Mouse (Mus musculus) lung, postnatal 14 days (tissue): ENCODE measurements around the gene Ppp2ca.
"Not testable (repeated sequence)": the region's sequence is repeated elsewhere in the genome, so short reads cannot be mapped to it uniquely, and the experiment has no call there.

Source experiments
- DNase-seq: peaks from one replicate; pipeline ENCODE4 v3.0.0; 2021

Gene Ppp2ca

DNA sequence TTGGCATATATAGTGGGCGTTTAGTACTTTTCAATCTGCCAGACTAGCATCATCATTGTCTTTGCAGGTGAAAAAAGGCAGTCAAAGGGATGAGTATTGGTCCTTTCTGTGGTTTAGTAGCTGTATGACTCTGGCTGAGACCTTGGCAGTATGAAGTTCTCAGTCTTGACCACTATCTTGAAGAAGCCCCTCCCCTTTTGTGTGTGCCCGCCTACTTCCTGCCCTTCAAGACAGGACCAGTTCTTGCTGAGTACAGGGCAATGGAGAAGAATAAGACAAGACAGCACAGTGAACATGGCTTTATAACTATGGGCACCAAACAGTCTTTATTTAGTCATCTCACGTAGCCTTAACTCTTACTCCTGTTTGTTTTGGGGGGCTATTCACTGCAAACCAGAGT lies 1.5 kb upstream of the Ppp2ca start:
- DNase-seq = no peak

DNA sequence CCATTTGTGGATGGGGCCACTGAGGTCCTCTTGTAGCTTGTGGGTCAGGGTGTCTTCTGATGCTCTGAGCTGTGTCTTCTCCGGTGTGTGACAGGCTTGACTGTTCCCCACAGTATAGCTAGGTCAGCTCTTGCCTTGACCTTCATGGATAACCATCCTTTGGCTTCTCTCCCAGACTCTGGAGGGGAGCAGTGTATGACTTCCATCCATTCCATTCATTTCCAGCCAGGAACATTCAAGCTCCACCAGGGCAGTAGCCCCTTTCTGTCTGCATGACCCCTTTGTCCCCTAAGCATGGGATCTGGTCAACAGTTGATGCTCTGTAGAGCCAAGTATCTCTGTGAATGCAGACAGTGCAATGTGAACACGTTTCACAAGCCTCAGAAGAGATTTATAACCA lies 885 bp upstream of the Ppp2ca start:
- no peak for DNase-seq

- peak; percentile 67 for DNase-seq
Observed at GRCm38 (mm10) chr11:52099031-52099761, 715 bp downstream of the Ppp2ca start.

- no peak for DNase-seq
Observed at GRCm38 (mm10) chr11:52099771-52100219, 1.3 kb downstream of the Ppp2ca start.

DNA sequence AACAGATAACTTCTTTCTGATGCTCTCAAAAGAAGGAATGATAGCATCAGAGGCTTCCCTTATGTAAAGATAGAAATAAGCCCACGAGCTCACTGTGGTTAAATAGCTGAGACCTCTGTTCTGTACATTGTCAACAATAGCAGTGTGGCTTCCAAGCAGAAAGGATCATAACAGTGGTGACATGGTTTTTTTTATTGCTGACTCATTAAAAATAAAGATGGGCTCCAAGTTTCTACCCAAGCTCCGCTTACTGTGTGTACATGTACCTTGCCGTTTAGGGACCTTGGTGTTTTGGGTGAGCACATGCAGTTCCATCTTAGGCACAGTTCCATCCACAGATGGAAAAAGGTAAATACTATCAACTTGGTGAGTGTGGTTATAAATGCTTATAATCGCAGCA lies 4.5 kb downstream of the Ppp2ca start:
- DNase-seq = no peak

DNA sequence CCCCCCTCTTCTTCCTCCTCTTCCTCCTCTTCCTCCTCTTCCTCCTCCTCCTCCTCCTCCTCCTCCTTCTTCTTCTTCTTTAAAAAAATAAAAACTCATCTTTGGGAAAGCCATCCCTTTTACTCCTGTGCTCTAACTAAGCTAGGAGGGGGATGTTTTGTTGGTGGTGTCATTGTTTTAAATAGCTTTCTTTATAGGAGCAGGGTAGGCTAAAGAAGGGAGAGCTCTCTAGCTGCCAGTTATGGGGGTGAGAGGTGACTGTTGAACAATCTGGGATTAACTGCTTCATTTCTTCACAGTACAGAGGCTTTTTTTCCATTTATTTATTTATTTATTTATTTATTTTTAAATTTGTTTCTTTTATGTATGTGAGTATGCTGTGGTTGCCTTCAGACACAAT lies 7.0 kb downstream of the Ppp2ca start:
- no peak for DNase-seq

DNA sequence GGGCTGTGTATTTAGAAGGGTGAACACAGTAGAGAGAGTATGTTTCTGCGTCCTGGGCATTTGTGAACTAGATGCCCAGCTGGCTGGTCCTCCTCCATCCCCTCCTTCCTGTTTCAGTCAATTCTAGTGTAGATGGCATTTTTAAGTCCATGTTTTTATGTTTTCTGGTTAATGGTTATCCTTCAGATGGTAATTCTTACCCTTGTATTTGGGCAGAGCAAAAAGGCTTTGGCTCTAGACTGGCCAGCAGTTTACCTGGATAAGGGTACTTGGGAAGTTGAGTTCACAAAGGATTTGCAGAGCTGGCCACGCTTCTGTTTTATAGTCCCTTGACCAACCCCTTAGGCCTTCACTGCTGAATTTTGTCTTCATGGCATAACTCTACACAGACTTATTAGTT lies 7.6 kb downstream of the Ppp2ca start:
- DNase-seq = no peak

GRCm38 (mm10) chr11:52106438-52106837 lies 8.0 kb downstream of the Ppp2ca start:
- no peak for DNase-seq

DNA sequence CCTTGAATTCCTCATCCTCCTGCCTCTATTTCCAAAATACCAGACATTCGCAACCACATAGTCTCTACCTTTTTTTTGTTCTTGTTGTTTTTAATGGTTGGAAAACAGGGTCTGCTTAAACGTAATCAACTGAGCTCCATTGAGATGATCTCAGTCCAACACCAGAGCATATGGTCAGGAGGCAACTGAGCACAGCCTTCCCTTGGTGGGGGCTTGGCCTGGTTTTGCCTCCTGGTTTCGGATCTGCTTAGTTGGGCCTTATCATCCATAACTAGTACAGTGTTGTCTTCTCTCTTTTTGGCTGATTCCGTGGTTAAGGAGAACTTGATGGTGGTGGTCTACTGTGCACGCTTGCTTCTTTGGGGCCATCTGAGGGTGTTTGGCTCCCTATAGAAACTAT lies 10.3 kb downstream of the Ppp2ca start:
- no peak for DNase-seq

DNA sequence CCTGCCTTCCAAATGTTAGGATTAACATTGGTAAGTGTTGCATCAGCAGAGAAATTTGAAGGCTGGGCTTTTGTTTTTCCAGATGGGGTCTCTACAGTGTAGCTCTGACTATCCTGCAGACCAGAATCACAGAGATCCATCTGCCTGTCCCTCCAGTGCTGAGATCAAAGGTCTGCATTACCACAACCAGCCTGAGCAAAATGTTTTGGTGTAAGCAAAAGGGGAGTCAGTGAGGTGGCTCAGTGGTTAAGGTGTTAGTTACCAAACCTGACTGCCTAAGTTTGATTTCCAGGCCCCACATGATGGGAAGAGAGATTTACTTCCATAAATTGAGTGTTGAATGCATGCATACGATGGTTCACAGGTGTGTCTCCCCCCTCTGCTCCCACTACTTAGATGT lies 10.9 kb downstream of the Ppp2ca start:
- no peak for DNase-seq

DNA sequence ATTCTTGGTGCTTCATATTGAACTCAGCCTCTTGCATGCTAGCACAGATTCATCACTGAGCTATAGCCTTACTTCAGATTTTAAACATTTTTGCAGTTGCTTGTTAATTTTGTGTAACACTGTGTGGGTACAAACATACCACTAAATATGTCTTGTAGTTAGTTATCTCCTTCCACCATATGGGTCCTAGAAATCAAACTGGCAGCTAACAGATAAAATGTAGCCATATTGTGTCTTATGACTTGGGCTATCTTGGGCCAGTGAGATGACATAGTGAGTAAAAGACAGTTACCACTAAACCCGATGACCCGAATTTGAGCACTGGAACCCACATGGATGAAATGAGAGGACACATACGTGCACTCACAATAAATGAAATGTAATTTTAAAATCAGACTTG lies 17.0 kb downstream of the Ppp2ca start:
- no peak for DNase-seq

- not testable (repeated sequence) for DNase-seq
Observed at GRCm38 (mm10) chr11:52116117-52116516, 17.6 kb downstream of the Ppp2ca start.

- no peak for DNase-seq
Observed at GRCm38 (mm10) chr11:52117156-52117555, 18.7 kb downstream of the Ppp2ca start.

DNA sequence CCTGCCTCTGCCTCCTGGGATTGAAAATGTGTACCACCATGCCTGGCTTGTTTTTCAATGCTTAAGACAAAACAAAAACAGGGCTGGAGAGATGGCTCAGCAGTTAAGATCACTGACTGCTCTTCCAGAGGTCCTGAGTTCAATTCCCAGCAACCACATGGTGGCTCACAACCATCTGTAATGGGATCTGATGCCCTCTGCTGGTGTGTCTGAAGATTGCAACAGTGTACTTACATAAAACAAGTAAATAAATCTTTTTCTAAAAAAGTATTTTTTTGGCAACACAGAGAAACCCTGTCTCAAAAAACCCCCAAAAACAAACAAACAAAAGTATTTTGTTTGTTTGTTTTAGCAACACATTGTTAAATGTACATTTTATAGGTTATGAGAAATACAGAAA lies 21.9 kb downstream of the Ppp2ca start:
- DNase-seq = not testable (repeated sequence)

GRCm38 (mm10) chr11:52122045-52122444 lies 23.6 kb downstream of the Ppp2ca start:
- DNase-seq = no peak

- DNase-seq = no peak
Observed at GRCm38 (mm10) chr11:52124468-52124867, 26.0 kb downstream of the Ppp2ca start.

- no peak for DNase-seq
Observed at GRCm38 (mm10) chr11:52127169-52127568, 28.7 kb downstream of the Ppp2ca start.

DNA sequence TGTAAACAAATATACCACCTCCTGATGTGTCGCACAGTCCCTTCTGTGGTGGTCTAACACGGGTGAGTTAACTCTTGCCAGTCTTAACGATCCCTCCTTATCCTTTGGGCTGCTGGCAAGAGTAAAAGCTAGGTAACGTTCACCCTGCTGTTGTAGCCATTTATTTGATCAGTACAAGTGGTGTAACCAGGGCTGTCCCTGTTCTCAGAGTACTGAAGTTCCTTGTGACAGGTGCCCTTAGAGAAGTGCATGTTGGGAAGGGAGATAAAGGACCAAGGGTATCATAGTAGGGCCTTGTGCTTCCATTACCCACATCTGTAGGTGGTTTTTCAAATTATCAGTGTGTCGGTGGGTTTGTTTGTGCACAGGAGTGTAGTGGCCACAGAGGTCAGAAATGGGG lies 29.3 kb downstream of the Ppp2ca start:
- no peak for DNase-seq

- no peak for DNase-seq
Observed at GRCm38 (mm10) chr11:52128316-52129061, 30.0 kb downstream of the Ppp2ca start.

DNA sequence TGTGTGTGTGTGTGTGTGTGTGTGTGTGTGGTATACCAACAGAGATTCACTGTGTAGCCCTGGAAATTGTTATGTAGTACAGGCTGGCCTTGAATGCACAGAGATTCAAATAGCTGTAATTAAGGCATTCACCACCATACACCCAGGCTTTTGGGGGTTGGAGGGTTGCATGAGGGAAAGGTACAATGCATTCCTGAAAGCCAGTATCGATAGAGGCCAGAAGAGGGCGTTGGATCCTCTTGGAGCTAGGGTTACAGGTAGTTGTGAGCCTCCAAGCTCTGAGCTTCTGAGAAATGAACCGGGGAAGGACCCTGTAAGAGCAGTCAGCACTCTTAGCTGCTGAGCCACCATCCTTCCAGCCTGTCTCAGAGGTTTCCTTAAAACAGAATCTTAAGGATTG lies 30.7 kb downstream of the Ppp2ca start:
- no peak for DNase-seq

DNA sequence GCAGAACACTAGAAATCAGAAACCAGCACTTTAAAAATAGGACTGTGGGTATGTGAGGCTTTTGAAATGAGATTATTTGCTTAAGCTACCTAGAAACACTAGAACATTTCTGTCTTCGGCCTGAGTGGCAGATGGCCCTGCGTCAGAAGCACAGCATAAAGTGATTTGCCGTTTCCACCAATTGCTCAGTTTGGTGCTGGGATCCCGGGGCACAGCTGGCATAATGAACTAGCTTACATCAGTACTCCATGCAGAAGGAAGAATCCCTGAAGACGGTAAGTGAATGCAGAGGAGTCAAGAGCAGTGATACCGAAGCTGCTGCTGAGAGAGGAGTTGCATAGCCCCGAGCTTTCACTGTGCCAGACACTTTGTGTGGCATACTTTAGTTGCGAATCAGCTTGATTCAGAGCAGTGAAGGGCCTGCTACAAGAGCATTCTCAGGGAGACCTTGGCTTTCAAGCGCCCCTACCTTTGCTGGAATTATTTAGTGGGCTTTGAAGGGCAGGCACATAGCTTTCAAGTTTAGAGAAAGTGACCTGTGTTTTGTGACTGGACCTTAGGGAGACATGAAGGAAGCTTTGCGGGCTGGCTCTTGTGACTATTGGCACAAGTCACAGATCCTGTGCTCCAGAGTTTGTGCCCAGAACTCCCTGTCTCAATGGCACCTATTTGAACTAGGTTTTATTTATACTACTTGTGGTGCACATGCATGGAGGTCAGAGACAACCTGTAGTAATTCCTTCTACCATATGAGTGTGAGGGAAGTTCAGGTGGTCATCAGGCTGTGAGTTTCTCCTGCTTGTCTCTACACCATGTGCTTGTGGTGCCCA lies 31.4 kb downstream of the Ppp2ca start:
- DNase-seq = no peak

DNA sequence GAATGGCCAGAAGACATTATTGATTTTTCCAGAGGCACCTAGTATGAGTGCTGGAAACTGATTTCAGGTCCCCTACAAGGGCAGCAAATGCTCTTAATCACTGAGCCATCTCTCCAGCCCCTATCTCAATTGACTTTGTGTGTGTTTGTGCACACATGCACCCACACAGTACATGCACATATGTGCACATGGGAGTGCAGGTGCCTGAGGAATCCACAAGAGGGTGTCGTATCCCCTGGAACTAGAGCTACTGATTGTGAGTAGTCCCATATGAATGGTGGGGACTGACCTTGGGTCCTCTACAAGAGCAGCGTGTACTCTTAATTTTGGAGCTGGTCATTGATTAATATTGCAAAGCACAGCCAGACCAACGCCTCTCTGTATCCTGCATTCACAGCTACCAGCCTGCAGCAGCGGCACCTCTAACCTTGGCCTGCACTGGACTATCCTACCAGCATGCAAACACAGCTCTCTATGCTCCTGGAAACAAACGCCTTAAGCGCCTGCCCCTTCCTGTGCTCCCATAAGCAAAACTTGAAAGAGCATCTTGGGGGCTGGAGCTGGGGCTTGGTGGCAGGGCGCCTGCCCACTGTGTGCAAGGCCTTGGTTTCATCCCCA lies 32.1 kb downstream of the Ppp2ca start:
- DNase-seq = no peak

DNA sequence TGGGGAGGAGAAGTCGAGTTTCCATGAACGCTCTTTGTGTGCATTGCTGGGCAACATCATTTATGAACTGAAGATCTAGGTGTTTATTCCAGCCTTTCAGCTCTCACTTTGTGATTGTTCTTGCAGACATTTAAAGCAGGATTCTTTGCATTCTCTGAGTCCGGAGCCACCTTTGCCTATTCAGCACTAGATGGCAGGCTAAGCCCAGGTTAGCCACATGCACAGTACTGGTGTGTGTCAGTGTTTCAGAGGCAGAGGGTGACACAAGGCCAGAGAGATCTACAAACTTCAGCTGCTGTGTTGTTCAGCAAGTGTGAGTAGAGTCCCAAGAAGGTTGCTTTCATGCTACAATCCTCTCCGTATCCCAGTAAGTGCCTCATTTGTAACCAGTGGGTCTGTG lies 45.2 kb downstream of the Ppp2ca start:
- peak; percentile 59 for DNase-seq
